Mouse (Mus musculus): ENCODE results near the gene Ptgdr2. TPM values are rescaled to one million over a fixed set of nuclear protein-coding genes. Genes with fewer than 3 reads are reported as not detected.

The Ptgdr2 gene
- total RNA-seq, 2 experiments from 2014 or later = not detected

DNA sequence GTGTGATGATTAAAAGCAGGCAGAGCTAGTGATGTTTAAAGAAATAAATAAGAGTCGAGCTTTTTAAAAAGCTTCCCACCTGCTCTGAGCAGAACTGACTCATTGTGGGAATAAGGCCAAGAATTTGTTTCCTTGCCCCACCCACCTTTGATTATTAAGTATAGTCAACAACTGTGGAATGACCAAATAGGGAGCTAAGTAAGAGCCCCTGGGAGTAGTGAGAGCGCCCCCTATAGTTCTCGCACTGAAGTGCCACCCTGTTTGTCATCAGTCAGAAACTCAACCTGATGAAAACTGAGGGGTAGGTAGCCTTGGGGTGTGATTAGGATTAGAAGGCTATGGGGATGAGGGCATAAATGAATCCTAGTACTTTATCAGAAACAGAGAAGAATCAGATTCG, 39.4 kb downstream of the Ptgdr2 start:
- peak; percentile 42 to 56 for DNase-seq

DNA sequence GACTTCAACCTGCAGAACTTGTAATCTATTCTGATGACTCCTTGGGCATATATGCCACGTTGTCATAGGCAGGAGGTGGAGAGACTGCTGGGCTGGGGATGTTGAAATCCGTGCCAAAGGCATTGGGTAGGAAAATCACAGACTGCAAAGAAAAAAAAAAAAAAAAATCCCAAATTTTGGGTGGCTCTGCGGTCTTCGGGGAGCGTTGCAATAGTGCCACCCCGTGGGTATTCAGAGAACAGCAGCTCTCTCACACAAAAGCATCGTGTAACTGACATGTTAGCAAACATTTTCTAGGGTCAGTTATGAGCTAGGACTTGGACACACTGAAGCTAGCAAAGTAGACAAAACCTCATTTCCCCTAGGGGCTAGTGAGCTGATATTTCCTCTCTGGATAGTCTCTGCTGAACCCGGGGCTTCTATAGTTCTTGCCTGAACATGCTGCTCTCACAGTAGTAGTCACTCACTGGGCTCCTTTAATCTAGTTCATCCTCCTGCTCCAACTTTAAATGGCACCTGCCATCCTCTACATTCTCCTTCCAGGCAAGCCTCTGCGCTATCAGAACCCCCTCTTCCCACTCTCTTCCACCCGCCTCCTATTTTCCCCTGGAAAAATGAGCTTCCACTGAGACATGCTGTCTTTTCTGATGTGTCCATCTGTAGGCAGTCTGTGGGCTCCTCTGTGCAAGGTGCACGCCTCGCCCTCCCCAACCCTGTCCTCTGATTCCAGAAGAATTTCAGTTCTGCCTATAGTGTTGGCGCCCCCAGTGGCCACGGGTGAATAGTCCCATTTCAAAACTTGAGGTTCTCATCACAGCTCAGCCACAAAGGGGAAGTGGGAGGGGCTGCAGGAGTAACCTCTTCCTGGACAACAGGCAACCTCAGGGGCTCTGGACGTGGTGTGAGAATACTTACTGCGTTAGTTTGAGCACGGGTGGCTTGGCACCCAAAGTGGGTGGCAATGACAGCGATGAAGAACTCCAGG, 42.5 kb downstream of the Ptgdr2 start:
- DNase-seq = peak; percentile 89 to 90

- DNase-seq = no peak
Measured at GRCm38 (mm10) chr19:10980210-10980609, 43.2 kb downstream of the Ptgdr2 start.

- DNase-seq = peak; percentile 29 to 63
Measured at GRCm38 (mm10) chr19:10983146-10983545, 46.2 kb downstream of the Ptgdr2 start.

DNA sequence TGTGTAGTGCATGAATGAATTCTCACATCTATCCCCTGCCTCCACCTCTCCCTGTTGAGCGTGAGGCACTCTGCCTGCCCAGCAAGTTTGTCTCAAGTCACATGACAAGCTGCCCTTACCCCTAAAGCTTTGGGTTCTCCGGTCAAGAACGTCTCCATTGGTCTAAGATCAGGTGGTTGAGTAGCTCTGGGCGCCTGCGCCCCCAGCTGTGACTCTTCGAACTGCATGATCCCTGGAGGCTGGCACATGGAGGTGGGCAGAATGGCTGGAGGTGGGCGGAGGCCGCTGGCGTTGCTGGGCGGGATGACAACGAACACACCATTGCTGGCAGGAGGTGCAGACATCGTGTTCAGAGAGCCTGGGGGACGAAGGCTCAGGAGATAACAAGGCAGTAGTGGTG, 47.6 kb downstream of the Ptgdr2 start:
- no peak for DNase-seq

DNA sequence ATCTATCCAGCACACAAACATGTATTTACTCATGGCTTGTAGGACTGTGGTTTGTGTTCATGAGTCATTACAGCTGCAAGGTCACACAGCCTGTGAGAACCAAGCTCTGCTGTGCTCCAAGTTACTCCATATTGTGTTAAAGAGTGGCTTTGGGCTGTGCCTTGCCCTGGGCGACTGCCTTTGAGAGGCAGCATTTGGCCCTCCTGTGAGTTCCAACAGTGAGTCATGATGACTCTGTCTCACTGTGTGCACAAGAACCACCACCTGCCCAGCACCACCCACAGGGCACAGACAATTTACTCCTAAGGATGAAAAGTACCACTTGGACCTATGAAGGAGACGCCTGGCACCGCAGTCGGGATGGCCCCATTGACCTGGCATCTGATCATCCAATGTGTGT, 48.9 kb downstream of the Ptgdr2 start:
- no peak for DNase-seq

DNA sequence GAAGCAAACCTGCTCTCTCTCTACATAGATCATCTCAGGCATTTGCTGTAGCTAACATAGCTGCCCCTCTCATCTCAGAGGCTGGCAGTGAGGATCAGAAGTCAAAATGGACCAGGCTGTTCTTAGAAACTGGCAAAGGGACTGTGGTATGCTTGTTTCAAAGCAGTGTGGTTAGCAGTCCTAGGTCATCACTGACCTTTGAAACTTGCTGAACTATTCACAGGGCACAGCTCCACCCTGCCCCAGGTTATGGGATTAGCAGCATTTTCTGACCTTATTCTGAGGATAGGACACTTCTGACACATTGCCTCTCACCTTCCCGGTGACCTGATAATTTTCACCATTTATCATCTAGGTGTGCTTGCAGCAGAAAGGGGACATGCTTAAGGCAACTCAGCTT, 51.6 kb downstream of the Ptgdr2 start:
- DNase-seq = no peak

DNA sequence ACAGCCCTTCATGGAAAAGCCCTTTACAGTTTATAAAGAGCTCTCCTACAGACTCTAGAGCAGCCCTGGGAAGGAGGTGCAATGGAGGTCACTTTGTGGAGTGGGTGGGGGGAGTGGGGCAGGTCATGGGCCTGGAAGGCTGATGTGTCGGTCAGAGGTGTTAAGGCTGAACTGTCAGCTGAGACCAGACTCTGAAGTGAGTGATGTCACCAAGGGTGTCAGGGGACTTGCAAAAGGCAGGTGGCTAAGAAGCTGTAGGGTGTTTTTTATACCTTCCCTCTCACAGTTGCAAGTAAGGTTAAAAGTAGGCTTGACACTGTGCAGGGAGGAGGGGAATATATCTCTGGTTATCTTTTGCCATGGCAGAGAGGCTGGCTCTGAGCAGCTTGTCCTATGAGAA, 53.8 kb downstream of the Ptgdr2 start:
- DNase-seq = no peak

DNA sequence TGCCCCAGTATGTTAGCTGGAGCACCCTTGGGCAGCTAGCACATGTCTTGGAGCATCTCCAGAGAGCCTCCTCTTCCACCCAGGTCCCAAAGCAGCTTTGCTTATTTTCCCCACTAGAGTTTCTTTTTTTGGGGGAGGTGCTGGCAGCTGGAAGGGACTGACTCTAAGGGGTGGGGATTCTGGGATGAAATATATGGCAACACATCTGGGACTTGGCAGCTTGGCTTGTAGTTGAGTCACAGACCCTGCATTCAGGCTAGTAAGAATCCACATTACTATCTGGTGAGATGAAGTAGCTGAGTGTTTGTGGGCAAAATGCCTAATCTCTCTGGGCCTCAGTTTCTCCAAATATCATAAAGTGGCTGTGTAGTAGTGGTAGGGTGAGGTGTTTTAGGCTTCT, 55.0 kb downstream of the Ptgdr2 start:
- no peak for DNase-seq

Other genes starting within 250 kb of the Ptgdr2 start
- gene Vps37c, start 248.4 kb upstream of the Ptgdr2 start, total RNA-seq (2021) = 10 to 100 TPM; 20.4 to 21.8 TPM
- gene Cd5, start 198.2 kb upstream of the Ptgdr2 start, total RNA-seq (2021) = 1 to 10 TPM in 1 of 2 experiments, not detected in 1; 1.1 TPM
- gene Cd6, start 107.1 kb upstream of the Ptgdr2 start, total RNA-seq (2021) = 1 to 10 TPM in 1 of 2 experiments, under 1 TPM in 1; 0.17 to 1.2 TPM
- gene Slc15a3, start 97.4 kb upstream of the Ptgdr2 start, total RNA-seq (2021) = 1 to 10 TPM; 2.1 TPM
- 10 to 100 TPM; 10.1 to 10.3 TPM for gene Tmem132a, start 67.2 kb upstream of the Ptgdr2 start, total RNA-seq (2021)
- gene Tmem109, start 55.2 kb upstream of the Ptgdr2 start, total RNA-seq (2021) = 100 to 1,000 TPM; 104 to 113 TPM
- 100 to 1,000 TPM; 237 to 251 TPM for gene Prpf19, start 41.9 kb upstream of the Ptgdr2 start, total RNA-seq (2021)
- gene Zp1, start 16.5 kb upstream of the Ptgdr2 start, total RNA-seq (2021) = not detected
- gene Ccdc86, start 12.1 kb downstream of the Ptgdr2 start, total RNA-seq (2021) = 1 to 10 TPM; 6.5 TPM
- gene Ms4a10, start 37.5 kb downstream of the Ptgdr2 start, total RNA-seq (2021) = not detected
- gene Ms4a15, start 56.1 kb downstream of the Ptgdr2 start, total RNA-seq (2021) = not detected
- not detected for gene Ms4a18, start 80.9 kb downstream of the Ptgdr2 start, total RNA-seq (2021)
- gene Ms4a8a, start 143.9 kb downstream of the Ptgdr2 start, total RNA-seq (2021) = 1 to 10 TPM; 2.0 to 2.1 TPM
- gene 1700017D01Rik, start 193.7 kb downstream of the Ptgdr2 start, total RNA-seq (2021) = not detected
- gene 1700025F22Rik, start 228.2 kb downstream of the Ptgdr2 start, total RNA-seq (2021) = not detected